Mouse (Mus musculus) liver, embryonic 15.5 days (tissue): ENCODE data around the gene Efcab11. TPM values are rescaled to one million over a fixed set of nuclear protein-coding genes. Genes with fewer than 3 reads are reported as not detected.

Experiments
- ATAC-seq: fragments of 200-750 bp; cut with Nextera tagmentation; 2 replicates; pipeline ENCODE4 v1.8.0; 2017; ENCODE audit warnings: moderate number of reproducible peaks, mild to moderate bottlenecking, moderate library complexity; ENCODE audit not compliant: insufficient read depth
- H3K27ac ChIP-seq: fragments of 300-500 bp; sonication (generic); replicated peaks from 2 replicates; pipeline ENCODE4 v1.5.1; 2015; ENCODE audit warnings: mild to moderate bottlenecking, inconsistent platforms
- H3K27me3 ChIP-seq: fragments of 300-500 bp; sonication (generic); 2 replicates; pipeline ENCODE4 v1.6.1; 2015; ENCODE audit warnings: mild to moderate bottlenecking, inconsistent platforms
- H3K36me3 ChIP-seq: fragments of 300-500 bp; sonication (generic); replicated peaks from 2 replicates; pipeline ENCODE4 v1.6.1; 2015; ENCODE audit warnings: moderate library complexity, mild to moderate bottlenecking, inconsistent platforms
- H3K4me1 ChIP-seq: fragments of 300-500 bp; sonication (generic); replicated peaks from 2 replicates; pipeline ENCODE4 v1.6.1; 2015; ENCODE audit warnings: inconsistent platforms
- H3K4me2 ChIP-seq: fragments of 300-500 bp; sonication (generic); 2 replicates; pipeline ENCODE4 v1.6.1; 2015; ENCODE audit warnings: moderate library complexity, mild to moderate bottlenecking, inconsistent platforms
- H3K4me3 ChIP-seq: fragments of 300-500 bp; sonication (generic); replicated peaks from 2 replicates; pipeline ENCODE4 v1.5.1; 2015; ENCODE audit warnings: mild to moderate bottlenecking, inconsistent platforms
- H3K9ac ChIP-seq: fragments of 300-500 bp; sonication (generic); 2 replicates; pipeline ENCODE4 v1.6.1; 2015; ENCODE audit warnings: moderate library complexity, mild to moderate bottlenecking, inconsistent platforms
- H3K9me3 ChIP-seq: fragments of 300-500 bp; sonication (generic); replicated peaks from 2 replicates; pipeline ENCODE4 v1.6.1; 2016; ENCODE audit warnings: inconsistent platforms
- WGBS: fragments of 180-500 bp; shearing (Covaris S2); methylation state at CpG from one replicate; pipeline ENCODE4 v1.1.7; 2015; ENCODE audit warnings: mixed read lengths; ENCODE audit not compliant: insufficient replicate concordance; 5-methylcytosine and 5-hydroxymethylcytosine counted together
- polyA plus RNA-seq: library from polyadenylated mRNA; unstranded; fragments of >200 nt; fragmentation: Nextera tagmentation; extraction: Ambion mirVana; gene quantifications from 2 replicates; pipeline ENCODE4 v1.2.1, GENCODE M21; 2015

Gene Efcab11
- polyA plus RNA-seq, 1 experiment from 2014 or later: 5.4 TPM

GRCm38 (mm10) chr12:99739211-99739610, 145.0 kb downstream of the Efcab11 start:
- Histone ChIP-seq H3K4me3 (no peak overlapping the region), H3K4me2 (no peak overlapping the region), H3K36me3 (no peaks in the 10 kb centered on the region), H3K27ac (no peak overlapping the region), H3K4me1 (no peaks in the 10 kb centered on the region), H3K9ac (no peak overlapping the region), H3K9me3 (no peaks in the 10 kb centered on the region), H3K27me3 (no peaks in the 10 kb centered on the region)
- ATAC-seq: no peak
- 65% methylated on average over 5 of the region's 5 CpGs for WGBS

GRCm38 (mm10) chr12:99738256-99738655, 146.0 kb downstream of the Efcab11 start:
- 60% methylated on average over 6 of the region's 6 CpGs for WGBS

GRCm38 (mm10) chr12:99736971-99737370, 147.3 kb downstream of the Efcab11 start:
- no peak for ATAC-seq
- no peaks in the 10 kb centered on the region for H3K36me3 ChIP-seq
- H3K27ac ChIP-seq: no peak overlapping the region
- no peak overlapping the region for H3K9ac ChIP-seq
- no peaks in the 10 kb centered on the region for H3K4me1 ChIP-seq
- WGBS: 49% methylated on average over 3 of the region's 3 CpGs
- no peak overlapping the region for H3K4me3 ChIP-seq
- H3K27me3 ChIP-seq: no peaks in the 10 kb centered on the region
- H3K4me2 ChIP-seq: no peak overlapping the region
- no peaks in the 10 kb centered on the region for H3K9me3 ChIP-seq

More at GRCm38 (mm10) chr12:99738256-99738655, 146.0 kb downstream of the Efcab11 start:
- Histone ChIP-seq H3K27me3 (no peaks in the 10 kb centered on the region), H3K4me2 (no peak overlapping the region), H3K4me1 (no peaks in the 10 kb centered on the region), H3K9me3 (no peaks in the 10 kb centered on the region), H3K9ac (no peak overlapping the region), H3K36me3 (no peaks in the 10 kb centered on the region), H3K4me3 (no peak overlapping the region), H3K27ac (no peak overlapping the region)
- ATAC-seq: no peak

GRCm38 (mm10) chr12:99735172-99735571, 149.1 kb downstream of the Efcab11 start:
- Histone ChIP-seq H3K36me3 (no peaks in the 10 kb centered on the region), H3K9me3 (no peaks in the 10 kb centered on the region), H3K27ac (no peak overlapping the region), H3K4me3 (no peak overlapping the region), H3K9ac (no peak overlapping the region), H3K4me2 (no peak overlapping the region), H3K4me1 (no peaks in the 10 kb centered on the region), H3K27me3 (no peaks in the 10 kb centered on the region)
- ATAC-seq: no peak
- WGBS: 68% methylated on average over 10 of the region's 10 CpGs

- H3K9ac ChIP-seq: no peak overlapping the region
- no peaks in the 10 kb centered on the region for H3K27me3 ChIP-seq
- H3K4me2 ChIP-seq: no peak overlapping the region
- no peaks in the 10 kb centered on the region for H3K4me1 ChIP-seq
- no peaks in the 10 kb centered on the region for H3K9me3 ChIP-seq
- H3K36me3 ChIP-seq: no peaks in the 10 kb centered on the region
- no peak overlapping the region for H3K27ac ChIP-seq
- WGBS: 98% methylated on average over 12 of the region's 12 CpGs
- ATAC-seq: no peak
- H3K4me3 ChIP-seq: no peak overlapping the region
Measured at GRCm38 (mm10) chr12:99724206-99724605, 160.0 kb downstream of the Efcab11 start.

- Histone ChIP-seq H3K27me3 (no peaks in the 10 kb centered on the region), H3K27ac (no peak overlapping the region), H3K9me3 (no peaks in the 10 kb centered on the region), H3K9ac (no peak overlapping the region), H3K4me3 (no peak overlapping the region), H3K4me1 (no peaks in the 10 kb centered on the region), H3K36me3 (no peaks in the 10 kb centered on the region), H3K4me2 (no peak overlapping the region)
- no peak for ATAC-seq
- 69% methylated on average over 8 of the region's 8 CpGs for WGBS
Measured at GRCm38 (mm10) chr12:99723791-99724190, 160.4 kb downstream of the Efcab11 start.

- WGBS: 77% methylated on average over 10 of the region's 10 CpGs
- ATAC-seq: no peak
- Histone ChIP-seq H3K4me3 (no peak overlapping the region), H3K27me3 (no peaks in the 10 kb centered on the region), H3K9me3 (no peaks in the 10 kb centered on the region), H3K36me3 (no peaks in the 10 kb centered on the region), H3K9ac (no peak overlapping the region), H3K4me2 (no peak overlapping the region), H3K4me1 (no peaks in the 10 kb centered on the region), H3K27ac (no peak overlapping the region)
Measured at GRCm38 (mm10) chr12:99721318-99721717, 162.9 kb downstream of the Efcab11 start.

GRCm38 (mm10) chr12:99719777-99720176, 164.5 kb downstream of the Efcab11 start:
- Histone ChIP-seq H3K4me3 (no peak overlapping the region), H3K4me1 (no peaks in the 10 kb centered on the region), H3K4me2 (no peak overlapping the region), H3K27me3 (no peaks in the 10 kb centered on the region), H3K9ac (no peak overlapping the region), H3K27ac (no peak overlapping the region), H3K9me3 (no peaks in the 10 kb centered on the region), H3K36me3 (no peaks in the 10 kb centered on the region)
- 67% methylated on average over 11 of the region's 11 CpGs for WGBS
- ATAC-seq: no peak

GRCm38 (mm10) chr12:99718161-99718560, 166.1 kb downstream of the Efcab11 start:
- no peaks in the 10 kb centered on the region for H3K36me3 ChIP-seq
- no peak overlapping the region for H3K9ac ChIP-seq
- 59% methylated on average over 2 of the region's 2 CpGs for WGBS
- ATAC-seq: no peak
- no peak overlapping the region for H3K27ac ChIP-seq
- no peaks in the 10 kb centered on the region for H3K27me3 ChIP-seq
- H3K9me3 ChIP-seq: no peaks in the 10 kb centered on the region
- H3K4me2 ChIP-seq: no peak overlapping the region
- H3K4me1 ChIP-seq: no peaks in the 10 kb centered on the region
- H3K4me3 ChIP-seq: no peak overlapping the region

- H3K4me2 ChIP-seq: no peak overlapping the region
- H3K9me3 ChIP-seq: no peaks in the 10 kb centered on the region
- H3K27ac ChIP-seq: no peak overlapping the region
- H3K36me3 ChIP-seq: no peaks in the 10 kb centered on the region
- no peak overlapping the region for H3K9ac ChIP-seq
- no peaks in the 10 kb centered on the region for H3K4me1 ChIP-seq
- 57% methylated on average over 8 of the region's 8 CpGs for WGBS
- H3K27me3 ChIP-seq: no peaks in the 10 kb centered on the region
- no peak for ATAC-seq
- no peak overlapping the region for H3K4me3 ChIP-seq
Measured at GRCm38 (mm10) chr12:99716038-99716610, 168.1 kb downstream of the Efcab11 start.

GRCm38 (mm10) chr12:99715129-99716037, 168.9 kb downstream of the Efcab11 start:
- no peaks in the 10 kb centered on the region for H3K4me1 ChIP-seq
- WGBS: 60% methylated on average over 9 of the region's 9 CpGs

More at GRCm38 (mm10) chr12:99715129-99716037, 168.9 kb downstream of the Efcab11 start:
- H3K4me3 ChIP-seq: no peak overlapping the region
- H3K9me3 ChIP-seq: no peaks in the 10 kb centered on the region
- H3K27ac ChIP-seq: no peak overlapping the region
- H3K4me2 ChIP-seq: no peak overlapping the region
- H3K36me3 ChIP-seq: no peaks in the 10 kb centered on the region
- no peaks in the 10 kb centered on the region for H3K27me3 ChIP-seq
- ATAC-seq: no peak
- H3K9ac ChIP-seq: no peak overlapping the region
